Mouse (Mus musculus) midbrain, embryonic 14.5 days (tissue): ENCODE data around the gene Arl10. TPM values are rescaled to one million over a fixed set of nuclear protein-coding genes. Genes with fewer than 3 reads are reported as not detected.

ENCODE experiments used
- ATAC-seq: fragments of 200-750 bp; cut with Nextera tagmentation; 2 replicates; pipeline ENCODE4 v1.8.0; 2017; ENCODE audit warnings: moderate number of reproducible peaks, moderate library complexity; ENCODE audit not compliant: low FRiP score, low TSS enrichment
- DNase-seq: peaks from one replicate; pipeline ENCODE4 v3.0.0-alpha.2; 2015
- H3K27ac ChIP-seq: fragments of 300-500 bp; sonication (generic); replicated peaks from 2 replicates; pipeline ENCODE4 v1.5.1; 2014; ENCODE audit warnings: mild to moderate bottlenecking, low read depth, low read length, moderate library complexity
- H3K27me3 ChIP-seq: fragments of 300-500 bp; sonication (generic); 2 replicates; pipeline ENCODE4 v1.6.1; 2014; ENCODE audit warnings: low read length, control low read depth, mixed read lengths; ENCODE audit not compliant: control insufficient read depth, insufficient read depth
- H3K36me3 ChIP-seq: fragments of 300-500 bp; sonication (generic); 2 replicates; pipeline ENCODE4 v1.6.1; 2014; ENCODE audit warnings: low read length, control low read depth; ENCODE audit not compliant: control insufficient read depth, insufficient read depth
- H3K4me1 ChIP-seq: fragments of 300-500 bp; sonication (generic); 2 replicates; pipeline ENCODE4 v1.6.1; 2014; ENCODE audit warnings: mild to moderate bottlenecking, antibody characterized with exemption, low read length, control low read depth; ENCODE audit not compliant: control insufficient read depth, insufficient read depth
- H3K4me2 ChIP-seq: fragments of 300-500 bp; sonication (generic); 2 replicates; pipeline ENCODE4 v1.6.1; 2014; ENCODE audit warnings: mild to moderate bottlenecking, low read length, moderate library complexity
- H3K4me3 ChIP-seq: fragments of 300-500 bp; sonication (generic); replicated peaks from 2 replicates; pipeline ENCODE4 v1.5.1; 2014; ENCODE audit warnings: low read depth, low read length
- H3K9ac ChIP-seq: fragments of 300-500 bp; sonication (generic); replicated peaks from 2 replicates; pipeline ENCODE4 v1.6.1; 2014; ENCODE audit warnings: mild to moderate bottlenecking, low read length, moderate library complexity
- H3K9me3 ChIP-seq: fragments of 300-500 bp; sonication (generic); 2 replicates; pipeline ENCODE4 v1.6.1; 2016; ENCODE audit warnings: low read length, control low read depth, mixed read lengths; ENCODE audit not compliant: control insufficient read depth
- WGBS: fragments of 180-500 bp; shearing (Covaris S2); extraction: QIAGEN DNeasy Blood & Tissue Kit; methylation state at CpG from one replicate; pipeline ENCODE4 v1.1.7; 2014; 5-methylcytosine and 5-hydroxymethylcytosine counted together
- polyA plus RNA-seq: library from polyadenylated mRNA; unstranded; fragments of >200 nt; fragmentation: Nextera tagmentation; extraction: Ambion mirVana; gene quantifications from 2 replicates; pipeline ENCODE4 v1.2.1, GENCODE M21; 2014

Arl10 gene
- polyA plus RNA-seq, 1 experiment from 2014 or later = 88.1 TPM

- H3K27me3 ChIP-seq = no peaks in the 10 kb centered on the region
- H3K9ac ChIP-seq = no peak overlapping the region
- no peak for ATAC-seq
- 0 out of 2 replicates have a peak, but pooled peaks cover 8% of the 10 kb centered on the region for H3K4me1 ChIP-seq
- WGBS = 82% methylated on average over 7 of the region's 7 CpGs
- no peak overlapping the region for H3K4me2 ChIP-seq
- peaks cover 55% of the 10 kb centered on the region for H3K36me3 ChIP-seq
- H3K27ac ChIP-seq = no peak overlapping the region
- no peak overlapping the region for H3K4me3 ChIP-seq
- H3K9me3 ChIP-seq = no peaks in the 10 kb centered on the region
- DNase-seq = no peak
Measured at GRCm38 (mm10) chr13:54562562-54562961, 12.3 kb upstream of the Arl10 start.

DNA sequence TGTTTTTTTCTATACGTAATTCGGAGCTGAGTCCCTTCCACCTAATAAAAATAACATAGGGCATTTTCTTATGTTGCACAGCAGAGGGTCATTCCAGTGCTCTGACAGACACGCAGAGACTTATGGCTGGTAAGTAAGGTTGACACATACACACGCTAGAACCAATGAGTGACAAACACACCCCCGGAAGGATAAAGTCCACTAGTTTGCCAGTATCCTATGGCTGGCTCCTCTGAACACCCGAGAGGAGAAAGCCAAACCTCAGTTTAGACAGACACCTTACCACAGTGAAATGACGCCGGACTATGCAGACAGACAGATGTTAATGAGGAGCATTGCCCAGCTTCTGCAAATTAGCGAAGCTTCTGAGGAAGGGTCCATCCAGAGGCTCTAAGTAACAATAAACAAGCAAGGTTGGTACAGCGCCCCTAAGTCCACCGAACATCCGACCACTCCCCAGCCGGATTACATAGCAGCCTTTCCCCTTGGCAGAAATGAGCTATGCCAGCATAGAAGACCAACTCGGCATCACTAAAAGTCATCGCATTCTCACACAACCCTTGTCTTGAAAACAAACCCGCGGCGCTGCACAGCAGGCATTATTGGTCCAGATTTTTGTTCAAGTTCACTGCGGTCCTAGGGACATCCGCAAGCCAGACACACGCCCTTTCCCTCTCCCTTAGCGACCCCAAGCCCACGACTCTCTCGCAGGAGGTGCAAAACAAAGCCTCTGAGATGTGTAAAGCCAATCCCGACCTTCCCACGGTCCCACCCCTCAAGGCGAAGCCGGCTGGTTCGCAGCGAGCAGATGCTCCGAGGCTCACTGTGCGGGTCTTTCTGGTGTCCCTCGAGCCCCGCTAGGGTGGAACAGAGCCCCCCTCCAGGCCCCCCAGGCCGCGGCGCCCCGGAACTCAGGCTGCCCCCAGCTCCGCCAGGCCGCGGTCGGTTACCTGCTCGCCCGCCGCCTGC is 10.3 kb upstream of the Arl10 start:
- Histone ChIP-seq H3K4me2 (peak overlapping the region; percentile 88), H3K9me3 (no peaks in the 10 kb centered on the region), H3K4me1 (0 out of 2 replicates have a peak, but pooled peaks cover 8% of the 10 kb centered on the region), H3K4me3 (peak overlapping the region; percentile 95), H3K27me3 (no peaks in the 10 kb centered on the region), H3K36me3 (peaks cover 35% of the 10 kb centered on the region), H3K9ac (peak overlapping the region; percentile 98), H3K27ac (peak overlapping the region; percentile 86)
- DNase-seq = peak; percentile 58
- ATAC-seq = peak; percentile 60
- 12% methylated on average over 44 of the region's 45 CpGs for WGBS

- H3K36me3 ChIP-seq = peaks cover 29% of the 10 kb centered on the region
- DNase-seq (peak; percentile 99), ATAC-seq (peak; percentile 97)
- H3K4me2 ChIP-seq = peak within 1 kb of the TSS; percentile 88
- WGBS = under 1% methylated on average over 27 of the region's 27 CpGs
- 0 out of 2 replicates have a peak, but pooled peaks cover 8% of the 10 kb centered on the region for H3K4me1 ChIP-seq
- H3K9me3 ChIP-seq = no peaks in the 10 kb centered on the region
- no peaks in the 10 kb centered on the region for H3K27me3 ChIP-seq
- peak within 1 kb of the TSS; percentile 86 for H3K27ac ChIP-seq
- peak within 1 kb of the TSS; percentile 95 for H3K4me3 ChIP-seq
- H3K9ac ChIP-seq = peak within 1 kb of the TSS; percentile 98
Measured at GRCm38 (mm10) chr13:54565201-54565581, 9.6 kb upstream of the Arl10 start, which contains the start of gene 4833439L19Rik. 4833439L19Rik (minus strand) TSS chr13:54565435.

- 38% methylated on average over 8 of the region's 8 CpGs for WGBS
- H3K4me1 ChIP-seq = 0 out of 2 replicates have a peak, but pooled peaks cover 8% of the 10 kb centered on the region
- DNase-seq = peak; percentile 65
Measured at GRCm38 (mm10) chr13:54565594-54566345, 9.0 kb upstream of the Arl10 start.

GRCm38 (mm10) chr13:54568380-54568779 is 6.4 kb upstream of the Arl10 start:
- 0 out of 2 replicates have a peak, but pooled peaks cover 8% of the 10 kb centered on the region for H3K4me1 ChIP-seq
- no peak overlapping the region for H3K9ac ChIP-seq
- no peak for ATAC-seq
- no peaks in the 10 kb centered on the region for H3K36me3 ChIP-seq
- H3K4me2 ChIP-seq = no peak overlapping the region
- WGBS = 39% methylated on average over 5 of the region's 5 CpGs
- no peaks in the 10 kb centered on the region for H3K27me3 ChIP-seq
- DNase-seq = no peak
- H3K27ac ChIP-seq = no peak overlapping the region
- no peaks in the 10 kb centered on the region for H3K9me3 ChIP-seq
- H3K4me3 ChIP-seq = no peak overlapping the region

More at GRCm38 (mm10) chr13:54565594-54566345, 9.0 kb upstream of the Arl10 start:
- peak overlapping the region; percentile 86; the same call in 1 of the 2 replicates for H3K27ac ChIP-seq
- peak overlapping the region; percentile 88 for H3K4me2 ChIP-seq
- H3K27me3 ChIP-seq = no peaks in the 10 kb centered on the region
- H3K36me3 ChIP-seq = peaks cover 23% of the 10 kb centered on the region
- peak overlapping the region; percentile 12; the same call in 1 of the 2 replicates for H3K9ac ChIP-seq
- peak overlapping the region; percentile 95 for H3K4me3 ChIP-seq
- H3K9me3 ChIP-seq = no peaks in the 10 kb centered on the region
- no peak; the same call in 1 of the 2 replicates for ATAC-seq

GRCm38 (mm10) chr13:54569282-54569681 is 5.5 kb upstream of the Arl10 start:
- H3K4me1 ChIP-seq = 0 out of 2 replicates have a peak, but pooled peaks cover under 1% of the 10 kb centered on the region
- H3K9me3 ChIP-seq = no peaks in the 10 kb centered on the region
- no peak overlapping the region for H3K9ac ChIP-seq
- DNase-seq (no peak), ATAC-seq (no peak)
- no peak overlapping the region for H3K27ac ChIP-seq
- no peaks in the 10 kb centered on the region for H3K27me3 ChIP-seq
- 41% methylated on average over 1 of the region's 1 CpGs for WGBS
- H3K4me3 ChIP-seq = no peak overlapping the region
- H3K4me2 ChIP-seq = no peak overlapping the region
- no peaks in the 10 kb centered on the region for H3K36me3 ChIP-seq

DNA sequence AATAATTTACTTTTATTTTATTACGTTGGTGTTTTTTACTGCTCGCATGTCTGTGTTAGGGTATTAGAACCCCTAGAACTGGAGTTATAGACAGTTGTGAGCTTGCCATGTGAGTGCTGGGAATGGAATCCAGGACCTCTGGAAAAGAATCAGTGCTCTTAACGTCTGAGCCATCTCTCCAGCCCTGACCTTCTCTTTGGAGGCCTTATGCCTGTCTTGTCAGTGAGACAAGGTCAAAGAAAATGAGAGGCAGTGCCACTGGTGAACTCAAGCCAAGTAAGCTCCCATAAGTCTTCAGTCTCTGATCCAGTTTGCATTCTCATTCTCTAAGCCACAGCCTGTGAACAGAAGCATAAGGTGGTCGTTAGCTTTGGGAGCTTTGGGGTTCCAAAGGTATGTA is 4.1 kb upstream of the Arl10 start:
- Histone ChIP-seq H3K9me3 (no peaks in the 10 kb centered on the region), H3K9ac (no peak overlapping the region), H3K4me3 (no peak overlapping the region), H3K36me3 (no peaks in the 10 kb centered on the region), H3K4me1 (peaks cover 4% of the 10 kb centered on the region), H3K27me3 (no peaks in the 10 kb centered on the region), H3K27ac (no peak overlapping the region), H3K4me2 (no peak overlapping the region)
- ATAC-seq (no peak), DNase-seq (no peak)
- 76% methylated on average over 4 of the region's 4 CpGs for WGBS

DNA sequence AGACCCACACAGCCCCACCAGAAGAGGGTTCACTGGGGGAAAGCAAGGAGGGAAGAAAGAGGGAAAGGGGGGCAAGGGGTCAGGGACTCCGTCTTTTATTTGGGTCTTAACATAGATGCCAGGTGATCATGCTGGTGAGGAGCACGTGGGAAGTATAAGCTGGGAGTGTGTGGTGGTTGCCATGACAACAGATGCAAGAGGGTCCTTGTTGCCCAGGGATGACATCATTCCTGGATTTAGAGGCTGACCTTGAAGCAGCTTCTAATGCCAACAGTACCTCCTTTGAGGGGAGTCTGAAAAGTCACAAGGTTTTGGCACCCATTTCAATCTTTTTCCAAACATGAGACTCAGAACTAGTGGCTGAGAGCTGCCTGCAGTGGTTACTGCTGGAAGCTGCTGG is 3.2 kb upstream of the Arl10 start:
- H3K4me1 ChIP-seq = peaks cover 13% of the 10 kb centered on the region
- 10% methylated on average over 2 of the region's 2 CpGs for WGBS
- DNase-seq (peak; percentile 33), ATAC-seq (no peak)
- no peaks in the 10 kb centered on the region for H3K9me3 ChIP-seq
- H3K4me3 ChIP-seq = no peak overlapping the region
- H3K27ac ChIP-seq = no peak overlapping the region
- H3K9ac ChIP-seq = no peak overlapping the region
- H3K4me2 ChIP-seq = no peak overlapping the region
- H3K27me3 ChIP-seq = no peaks in the 10 kb centered on the region
- no peaks in the 10 kb centered on the region for H3K36me3 ChIP-seq
